Mouse (Mus musculus): ENCODE data around the gene Stpg3.

GRCm38 (mm10) chr2:25225811-25226379, 11.5 kb upstream of the Stpg3 start:
- TF ChIP-seq CTCF (IDR thresholded peaks at IDR 0.05; ENCODE audit: low read depth): no peak
- no peak for TF ChIP-seq EP300 (IDR thresholded peaks at IDR 0.05; ENCODE audit: low read depth)

Data from liver, embryonic 14.5 days (tissue).